Mouse (Mus musculus) limb, embryonic 13.5 days (tissue): ENCODE data around the gene Gm3238. TPM values are rescaled to one million over a fixed set of nuclear protein-coding genes. Genes with fewer than 3 reads are reported as not detected.

Experiments
- ATAC-seq: fragments of 200-750 bp; cut with Nextera tagmentation; 2 replicates; pipeline ENCODE4 v1.8.0; 2017; ENCODE audit warnings: low read depth, moderate number of reproducible peaks, moderate TSS enrichment; ENCODE audit not compliant: low FRiP score
- H3K27ac ChIP-seq: fragments of 300-500 bp; sonication (generic); 2 replicates; pipeline ENCODE4 v1.5.1; 2015; ENCODE audit warnings: inconsistent platforms, mild to moderate bottlenecking, moderate library complexity
- H3K27me3 ChIP-seq: fragments of 300-500 bp; sonication (generic); 2 replicates; pipeline ENCODE4 v1.6.1; 2015; ENCODE audit warnings: mild to moderate bottlenecking, inconsistent platforms
- H3K36me3 ChIP-seq: fragments of 300-500 bp; sonication (generic); 2 replicates; pipeline ENCODE4 v1.6.1; 2015; ENCODE audit warnings: inconsistent platforms, mild to moderate bottlenecking, moderate library complexity
- H3K4me1 ChIP-seq: fragments of 300-500 bp; sonication (generic); 2 replicates; pipeline ENCODE4 v1.6.1; 2015; ENCODE audit warnings: inconsistent platforms
- H3K4me2 ChIP-seq: fragments of 300-500 bp; sonication (generic); replicated peaks from 2 replicates; pipeline ENCODE4 v1.6.1; 2015; ENCODE audit warnings: inconsistent platforms, mild to moderate bottlenecking, moderate library complexity
- H3K4me3 ChIP-seq: fragments of 300-500 bp; sonication (generic); 2 replicates; pipeline ENCODE4 v1.5.1; 2015; ENCODE audit warnings: moderate library complexity, mild to moderate bottlenecking, inconsistent platforms
- H3K9ac ChIP-seq: fragments of 300-500 bp; sonication (generic); 2 replicates; pipeline ENCODE4 v1.6.1; 2015; ENCODE audit warnings: mild to moderate bottlenecking, inconsistent platforms
- H3K9me3 ChIP-seq: fragments of 300-500 bp; sonication (generic); 2 replicates; pipeline ENCODE4 v1.6.1; 2016; ENCODE audit warnings: inconsistent platforms
- WGBS: fragments of 180-500 bp; shearing (Covaris S2); methylation state at CpG from one replicate; pipeline ENCODE4 v1.1.7; 2015; 5-methylcytosine and 5-hydroxymethylcytosine counted together
- polyA plus RNA-seq: library from polyadenylated mRNA; unstranded; fragments of >200 nt; fragmentation: Nextera tagmentation; extraction: Ambion mirVana; gene quantifications from 2 replicates; pipeline ENCODE4 v1.2.1, GENCODE M21; 2015

Gm3238 gene
- polyA plus RNA-seq, 1 experiment from 2014 or later, result not detected

GRCm38 (mm10) chr10:77735928-77736327 lies 35.2 kb downstream of the Gm3238 start:
- no peaks in the 10 kb centered on the region for H3K4me1 ChIP-seq
- H3K4me3 ChIP-seq, result no peak overlapping the region
- H3K27ac ChIP-seq, result no peak overlapping the region
- H3K27me3 ChIP-seq, result no peaks in the 10 kb centered on the region
- ATAC-seq, result no peak
- H3K36me3 ChIP-seq, result no peaks in the 10 kb centered on the region
- H3K4me2 ChIP-seq, result no peak overlapping the region
- peaks cover 12% of the 10 kb centered on the region; the same call in 1 of the 2 replicates for H3K9me3 ChIP-seq
- H3K9ac ChIP-seq, result no peak overlapping the region
- 87% methylated on average over 1 of the region's 1 CpGs for WGBS

DNA sequence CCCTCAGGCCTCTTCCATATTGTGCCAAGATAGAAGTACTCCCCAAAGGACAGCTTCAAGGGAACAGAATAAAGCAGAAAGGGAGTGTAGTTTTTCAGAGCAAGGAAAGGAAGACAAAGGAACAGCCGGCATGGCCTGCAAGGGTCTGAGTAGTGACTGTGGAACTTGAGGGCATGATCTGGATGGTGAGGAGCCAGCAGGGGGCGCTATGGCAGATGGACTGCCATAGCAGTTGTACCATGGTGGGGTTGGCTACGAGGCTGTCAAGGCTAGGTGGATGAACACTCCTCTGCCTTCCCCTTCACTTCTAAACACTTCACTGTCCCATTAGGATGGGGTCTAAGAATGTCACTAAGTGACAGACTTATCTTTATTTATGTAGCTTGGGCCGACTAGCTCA lies 41.9 kb downstream of the Gm3238 start:
- Histone ChIP-seq H3K36me3 (no peaks in the 10 kb centered on the region), H3K27ac (no peak overlapping the region), H3K4me3 (no peak overlapping the region), H3K4me2 (no peak overlapping the region), H3K9me3 (peaks cover 4% of the 10 kb centered on the region; the same call in 1 of the 2 replicates), H3K27me3 (no peaks in the 10 kb centered on the region), H3K9ac (no peak overlapping the region), H3K4me1 (no peaks in the 10 kb centered on the region)
- ATAC-seq, result no peak
- 53% methylated on average over 4 of the region's 4 CpGs for WGBS

DNA sequence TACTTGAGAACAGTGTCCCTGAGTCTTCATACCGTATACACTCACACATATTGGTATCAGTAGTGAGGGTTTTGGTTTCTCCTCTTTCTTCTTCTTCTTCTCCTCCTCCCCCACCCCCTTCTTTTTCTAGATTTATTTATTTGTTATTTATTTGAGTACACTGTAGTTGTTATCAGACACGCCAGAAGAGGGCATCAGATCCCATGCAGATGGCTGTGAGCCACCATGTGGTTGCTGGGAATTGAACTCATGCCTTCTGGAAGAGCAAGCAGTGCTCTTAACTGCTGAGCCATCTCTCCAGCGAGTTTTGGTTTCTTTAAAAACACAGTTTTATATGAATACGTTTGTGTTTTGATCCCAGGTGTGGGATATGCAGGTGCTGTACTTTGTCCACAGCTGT lies 42.8 kb downstream of the Gm3238 start:
- WGBS, result 53% methylated on average over 4 of the region's 4 CpGs
- ATAC-seq, result no peak
- Histone ChIP-seq H3K27me3 (no peaks in the 10 kb centered on the region), H3K27ac (no peak overlapping the region), H3K9me3 (no peaks in the 10 kb centered on the region), H3K36me3 (no peaks in the 10 kb centered on the region), H3K9ac (no peak overlapping the region), H3K4me2 (no peak overlapping the region), H3K4me1 (no peaks in the 10 kb centered on the region), H3K4me3 (no peak overlapping the region)

- ATAC-seq, result no peak
- H3K36me3 ChIP-seq, result no peaks in the 10 kb centered on the region
- H3K4me2 ChIP-seq, result no peak within 1 kb of the TSS
- no peak within 1 kb of the TSS for H3K4me3 ChIP-seq
- H3K4me1 ChIP-seq, result no peaks in the 10 kb centered on the region
- no peak within 1 kb of the TSS for H3K9ac ChIP-seq
- no peaks in the 10 kb centered on the region for H3K9me3 ChIP-seq
- WGBS, result 31% methylated on average over 3 of the region's 3 CpGs
- H3K27me3 ChIP-seq, result no peaks in the 10 kb centered on the region
- no peak within 1 kb of the TSS for H3K27ac ChIP-seq
Measured at GRCm38 (mm10) chr10:77726186-77726585, 44.9 kb downstream of the Gm3238 start, which contains the start of gene Gm10100. Gene Gm10100 (plus strand): TSS chr10:77726486.

- 74% methylated on average over 8 of the region's 8 CpGs for WGBS
- Histone ChIP-seq H3K27ac (no peak overlapping the region), H3K4me2 (no peak overlapping the region), H3K9ac (no peak overlapping the region), H3K36me3 (no peaks in the 10 kb centered on the region), H3K4me3 (no peak overlapping the region), H3K4me1 (no peaks in the 10 kb centered on the region), H3K27me3 (no peaks in the 10 kb centered on the region), H3K9me3 (0 out of 2 replicates have a peak, but pooled peaks cover 6% of the 10 kb centered on the region)
- ATAC-seq, result no peak
Measured at GRCm38 (mm10) chr10:77724855-77725254, 46.3 kb downstream of the Gm3238 start.

Other genes starting within 250 kb of the Gm3238 start
- gene Itgb2, start 241.1 kb downstream of the Gm3238 start, polyA plus RNA-seq, result 1.2 and 1.3 TPM in 2 replicates
- 122 and 124 TPM in 2 replicates for gene Pttg1ip, start 189.6 kb downstream of the Gm3238 start, polyA plus RNA-seq
- gene Sumo3, start 165.2 kb downstream of the Gm3238 start, polyA plus RNA-seq, result 389 and 422 TPM in 2 replicates
- 3.9 TPM in 1 of 2 replicates, not detected in the other for gene Gm49325, start 165.1 kb downstream of the Gm3238 start, polyA plus RNA-seq
- 89.3 and 96.0 TPM in 2 replicates for gene Ube2g2, start 149.1 kb downstream of the Gm3238 start, polyA plus RNA-seq
- gene Tspear, start 84.8 kb downstream of the Gm3238 start, polyA plus RNA-seq, result 0.74 and 1.3 TPM in 2 replicates
- gene Gm19402, start 80.6 kb downstream of the Gm3238 start, polyA plus RNA-seq, result not detected in 2 replicates
- not detected in 2 replicates for gene Gm9508, start 74.1 kb downstream of the Gm3238 start, polyA plus RNA-seq
- gene Gm10272, start 64.7 kb downstream of the Gm3238 start, polyA plus RNA-seq, result not detected in 2 replicates
- 0.51 TPM in 1 of 2 replicates, not detected in the other for gene Gm10024, start 59.9 kb downstream of the Gm3238 start, polyA plus RNA-seq
- not detected in 2 replicates for gene Gm10142, start 55.5 kb downstream of the Gm3238 start, polyA plus RNA-seq
- gene Krtap12-1, start 50.7 kb downstream of the Gm3238 start, polyA plus RNA-seq, result 0.23 TPM in 1 of 2 replicates, not detected in the other
- gene Gm10100, start 44.8 kb downstream of the Gm3238 start, polyA plus RNA-seq, result not detected in 2 replicates
- gene Gm18596, start 28.7 kb downstream of the Gm3238 start, polyA plus RNA-seq, result not detected in 2 replicates
- gene Gm9736, start 20.0 kb downstream of the Gm3238 start, polyA plus RNA-seq, result not detected in 2 replicates
- gene Gm3233, start 11.6 kb downstream of the Gm3238 start, polyA plus RNA-seq, result not detected in 2 replicates
- not detected in 2 replicates for gene Gm7138, start 5.6 kb upstream of the Gm3238 start, polyA plus RNA-seq
- not detected in 2 replicates for gene Gm3250, start 11.2 kb upstream of the Gm3238 start, polyA plus RNA-seq
- not detected in 2 replicates for gene Gm7137, start 16.9 kb upstream of the Gm3238 start, polyA plus RNA-seq
- gene Gm9639, start 23.8 kb upstream of the Gm3238 start, polyA plus RNA-seq, result not detected in 2 replicates
- not detected in 2 replicates for gene Gm19668, start 27.8 kb upstream of the Gm3238 start, polyA plus RNA-seq
- not detected in 2 replicates for gene Gm9507, start 40.5 kb upstream of the Gm3238 start, polyA plus RNA-seq
- gene Gm2696, start 43.4 kb upstream of the Gm3238 start, polyA plus RNA-seq, result not detected in 2 replicates
- not detected in 2 replicates for gene Krtap10-4, start 55.8 kb upstream of the Gm3238 start, polyA plus RNA-seq
- not detected in 2 replicates for gene Krtap10-10, start 64.6 kb upstream of the Gm3238 start, polyA plus RNA-seq
- gene Gm36176, start 75.5 kb upstream of the Gm3238 start, polyA plus RNA-seq, result not detected in 2 replicates
- gene Gm10318, start 81.5 kb upstream of the Gm3238 start, polyA plus RNA-seq, result not detected in 2 replicates
- gene Gm3285, start 90.7 kb upstream of the Gm3238 start, polyA plus RNA-seq, result not detected in 2 replicates
- 4.1 and 4.7 TPM in 2 replicates for gene Lrrc3, start 131.2 kb upstream of the Gm3238 start, polyA plus RNA-seq
- 0.28 and 0.29 TPM in 2 replicates for gene Trpm2, start 199.2 kb upstream of the Gm3238 start, polyA plus RNA-seq
- 30.6 and 31.1 TPM in 2 replicates for gene 1810043G02Rik, start 207.2 kb upstream of the Gm3238 start, polyA plus RNA-seq
- gene Pfkl, start 238.8 kb upstream of the Gm3238 start, polyA plus RNA-seq, result 158 and 160 TPM in 2 replicates